Mouse (Mus musculus) cerebellum, postnatal 4 days (tissue): ENCODE results near the gene Cd200.
"Not testable (repeated sequence)": the region's sequence is repeated elsewhere in the genome, so short reads cannot be mapped to it uniquely, and the experiment has no call there.

Source experiments
- DNase-seq, 2 experiments: peaks; one replicate each; pipeline ENCODE4 v3.0.0; 2022; ENCODE audit warnings: low spot score in 2 of 2, mixed read lengths in 1 of 2

Gene Cd200

GRCm38 (mm10) chr16:45378147-45378943 lies 30.5 kb downstream of the Cd200 start:
- DNase-seq = no peak

GRCm38 (mm10) chr16:45377332-45377731 lies 31.5 kb downstream of the Cd200 start:
- no peak for DNase-seq

- no peak for DNase-seq
These were observed 32.0 kb downstream of the Cd200 start for GRCm38 (mm10) chr16:45376812-45377211.

- DNase-seq = no peak
These were observed 32.6 kb downstream of the Cd200 start for GRCm38 (mm10) chr16:45376294-45376693.

- no peak for DNase-seq
These were observed 33.2 kb downstream of the Cd200 start for GRCm38 (mm10) chr16:45375506-45376225.

GRCm38 (mm10) chr16:45374074-45374473 lies 34.8 kb downstream of the Cd200 start:
- no peak for DNase-seq

DNA sequence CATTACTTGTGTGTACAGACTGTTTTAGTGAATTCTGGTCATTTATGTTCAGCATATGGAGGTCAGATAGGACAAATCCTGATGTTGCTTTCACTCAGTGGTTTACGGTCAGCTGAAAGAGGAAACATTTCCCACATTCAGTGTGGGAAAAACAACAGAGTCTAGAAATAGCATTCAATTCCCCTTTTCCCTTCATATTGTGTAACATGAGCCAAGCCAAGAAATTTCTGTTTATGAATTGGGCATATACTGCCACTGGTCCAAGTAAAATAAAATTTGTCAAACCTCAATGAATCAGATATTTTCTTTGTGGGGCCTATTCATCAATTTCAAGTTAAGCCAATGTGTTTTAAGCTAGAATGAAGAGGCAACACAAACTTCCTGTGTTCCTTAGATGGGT lies 37.8 kb downstream of the Cd200 start:
- no peak for DNase-seq

DNA sequence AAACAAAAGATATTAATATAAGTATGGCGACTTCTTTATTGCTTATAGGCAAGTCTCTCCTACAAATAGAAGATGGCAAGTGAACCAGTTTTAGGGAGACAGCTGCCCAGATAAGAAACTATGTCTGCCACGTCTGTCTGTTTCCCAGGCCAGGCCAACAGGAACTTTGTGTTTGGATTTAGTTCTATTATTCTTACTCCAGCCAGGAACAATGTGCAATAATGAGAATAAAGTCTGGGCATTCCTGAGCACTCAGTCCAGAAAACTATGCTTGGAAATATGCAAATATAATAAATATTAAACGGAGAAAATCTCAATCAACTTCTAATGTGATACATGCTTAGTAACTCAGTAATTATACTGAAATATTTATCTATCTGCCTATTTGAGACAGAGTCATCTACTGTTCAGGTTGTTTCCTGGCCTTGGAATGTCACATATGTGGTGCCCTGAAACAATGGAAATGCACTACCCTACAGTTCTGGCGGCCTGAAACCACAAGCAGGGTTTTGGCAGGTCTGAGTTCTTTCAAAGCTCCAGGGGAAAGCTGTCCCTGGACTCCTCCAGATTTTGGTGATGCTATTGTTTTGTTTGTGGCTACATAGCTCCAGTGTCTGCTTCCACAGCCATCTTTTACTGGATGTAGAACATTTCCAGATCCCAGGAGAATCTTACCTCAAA lies 39.4 kb downstream of the Cd200 start:
- DNase-seq = no peak

GRCm38 (mm10) chr16:45366111-45366510 lies 42.7 kb downstream of the Cd200 start:
- DNase-seq = no peak

GRCm38 (mm10) chr16:45365353-45365752 lies 43.5 kb downstream of the Cd200 start:
- no peak for DNase-seq

DNA sequence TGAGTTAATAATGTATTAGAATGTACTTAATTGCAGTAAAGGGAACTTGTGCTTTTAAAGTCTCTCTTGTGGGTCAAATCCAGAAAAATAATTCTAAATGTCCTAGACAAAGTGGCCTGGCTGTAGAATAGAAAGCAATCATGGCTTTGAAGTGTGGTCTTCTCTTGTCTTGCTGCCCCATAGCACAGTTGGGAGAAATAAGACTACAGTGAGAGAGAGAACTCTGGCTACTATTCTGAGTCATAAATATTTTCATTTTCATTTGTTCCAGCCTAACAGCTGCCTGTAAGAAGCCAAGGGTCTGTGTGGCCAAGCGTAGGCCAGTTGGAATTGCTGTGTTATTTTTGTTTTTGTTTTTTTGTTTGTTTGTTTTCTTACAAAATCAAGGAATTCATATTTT lies 44.2 kb downstream of the Cd200 start:
- DNase-seq = no peak

GRCm38 (mm10) chr16:45363480-45364045 lies 45.3 kb downstream of the Cd200 start:
- DNase-seq = no peak

DNA sequence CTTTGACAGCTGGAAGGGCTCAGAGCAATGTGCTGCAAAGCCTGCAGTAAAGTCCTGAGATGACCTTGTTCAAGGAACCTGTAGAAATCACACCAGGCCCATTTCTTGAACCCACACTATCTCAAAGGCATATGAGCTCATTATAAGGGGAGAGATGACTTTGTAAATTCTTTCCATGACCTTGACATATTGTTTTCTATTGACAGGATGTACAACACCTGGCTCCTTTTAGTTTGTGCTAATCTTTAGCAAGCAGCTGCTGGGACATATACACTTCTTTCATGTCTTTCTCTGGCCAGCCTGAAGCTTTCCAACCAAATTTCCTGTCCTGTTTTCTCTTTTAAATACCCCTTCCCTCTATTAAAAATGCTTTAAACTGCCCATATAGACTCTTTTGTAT lies 47.4 kb downstream of the Cd200 start:
- DNase-seq = no peak

- not testable (repeated sequence) for DNase-seq
These were observed 50.4 kb downstream of the Cd200 start for GRCm38 (mm10) chr16:45358441-45358840.

- DNase-seq = no peak
These were observed 51.7 kb downstream of the Cd200 start for GRCm38 (mm10) chr16:45357134-45357533.

GRCm38 (mm10) chr16:45352875-45353274 lies 56.0 kb downstream of the Cd200 start:
- DNase-seq = no peak

- no peak for DNase-seq
These were observed 58.1 kb downstream of the Cd200 start for GRCm38 (mm10) chr16:45350767-45351166.

- no peak for DNase-seq
These were observed 59.1 kb downstream of the Cd200 start for GRCm38 (mm10) chr16:45349523-45350298.

GRCm38 (mm10) chr16:45348238-45348637 lies 60.6 kb downstream of the Cd200 start:
- not testable (repeated sequence) for DNase-seq

- DNase-seq = no peak
These were observed 61.9 kb downstream of the Cd200 start for GRCm38 (mm10) chr16:45346930-45347387.

- no peak for DNase-seq
These were observed 62.5 kb downstream of the Cd200 start for GRCm38 (mm10) chr16:45346367-45346766.
